Mouse (Mus musculus) ovary, adult 18-20 months (tissue): ENCODE measurements around the gene Nf2.
A peak's percentile ranks its signal among the peaks of the same experiment; 100 is the strongest.

Source experiments
- DNase-seq: peaks from one replicate; pipeline ENCODE4 v3.0.0; 2022; ENCODE audit warnings: low spot score, mixed read lengths

Nf2 gene

DNA sequence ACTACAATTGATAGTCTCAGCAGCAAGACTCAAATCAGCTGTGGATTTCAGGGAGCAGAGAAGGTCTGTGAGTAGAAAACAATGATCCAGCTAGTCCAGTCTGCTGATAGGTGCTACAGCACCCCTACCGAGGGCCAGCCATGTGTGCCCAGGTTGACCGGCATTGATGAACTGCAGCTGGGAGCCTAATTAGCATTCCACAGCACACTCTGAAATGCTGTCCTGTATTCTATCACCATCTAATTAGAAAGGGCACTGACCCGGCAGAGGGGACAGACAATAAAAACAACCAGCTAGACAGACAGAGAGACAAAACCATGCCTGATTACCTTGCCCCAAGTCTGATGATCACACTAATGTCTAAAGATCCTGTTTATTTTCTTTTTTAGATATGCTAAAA lies 56.3 kb downstream of the Nf2 start:
- no peak for DNase-seq

DNA sequence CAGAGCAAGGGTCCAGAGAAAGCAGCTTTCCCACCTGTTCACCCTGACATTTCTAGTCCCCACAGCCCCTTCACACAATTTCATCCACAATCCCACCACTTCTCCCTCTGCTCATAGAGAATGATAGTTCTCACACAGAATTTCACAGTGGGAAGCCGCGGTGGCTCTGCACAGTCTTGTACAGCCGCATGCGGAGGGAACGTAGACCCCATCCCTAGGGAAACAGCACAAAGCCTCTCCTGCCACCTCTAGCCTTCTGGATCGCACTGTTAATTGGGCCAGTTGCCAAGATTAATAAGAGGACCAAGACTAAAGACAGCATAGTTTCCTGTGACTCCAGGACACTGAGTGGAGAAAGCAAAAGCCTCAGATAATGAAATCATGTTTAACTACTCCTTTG lies 57.8 kb downstream of the Nf2 start:
- DNase-seq: no peak

DNA sequence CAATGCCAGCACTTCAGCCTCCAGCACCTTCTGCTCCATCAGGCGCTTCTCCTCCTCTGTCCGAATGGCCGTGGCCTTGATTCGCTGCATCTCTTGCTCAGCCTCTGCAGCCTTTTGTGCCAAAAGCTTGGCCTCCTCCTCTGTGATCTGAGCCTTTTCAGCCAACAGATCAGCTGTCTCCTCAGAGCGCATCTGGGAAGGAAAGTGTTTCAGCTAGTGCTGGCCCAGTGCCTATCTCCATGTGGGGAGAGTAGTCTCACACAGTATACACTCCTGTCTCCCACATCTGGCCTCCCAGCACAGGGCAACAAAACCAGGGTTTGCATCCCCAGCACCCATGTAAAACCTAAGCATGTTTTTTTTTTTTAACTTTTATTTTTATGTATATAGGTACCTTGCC lies 59.6 kb downstream of the Nf2 start:
- peak; percentile 32 for DNase-seq

DNA sequence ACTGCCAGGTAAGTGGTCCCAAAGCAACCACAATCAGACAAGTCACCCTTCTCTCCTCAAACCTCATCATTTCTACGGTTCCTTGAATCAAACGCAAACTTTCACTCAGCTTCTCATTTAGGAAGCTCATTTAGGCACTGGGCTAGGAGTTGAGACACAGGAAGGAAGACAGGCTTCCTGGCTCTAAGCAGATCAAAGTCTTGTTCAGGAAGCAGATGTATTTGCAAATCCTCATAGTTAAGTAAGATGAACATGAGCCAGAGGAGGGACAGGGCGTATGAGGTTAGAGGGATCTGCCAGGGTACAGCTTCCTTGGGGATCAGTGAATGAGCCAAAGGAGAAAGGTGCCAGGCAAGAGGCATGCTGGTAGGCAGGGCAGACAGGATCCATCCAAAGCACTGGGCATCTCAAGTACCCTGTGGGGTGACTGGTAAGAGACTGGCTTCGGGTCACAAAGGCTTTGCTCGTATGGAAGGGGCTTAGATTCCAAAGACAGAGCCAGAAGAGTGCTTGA lies 64.7 kb downstream of the Nf2 start:
- no peak for DNase-seq

DNA sequence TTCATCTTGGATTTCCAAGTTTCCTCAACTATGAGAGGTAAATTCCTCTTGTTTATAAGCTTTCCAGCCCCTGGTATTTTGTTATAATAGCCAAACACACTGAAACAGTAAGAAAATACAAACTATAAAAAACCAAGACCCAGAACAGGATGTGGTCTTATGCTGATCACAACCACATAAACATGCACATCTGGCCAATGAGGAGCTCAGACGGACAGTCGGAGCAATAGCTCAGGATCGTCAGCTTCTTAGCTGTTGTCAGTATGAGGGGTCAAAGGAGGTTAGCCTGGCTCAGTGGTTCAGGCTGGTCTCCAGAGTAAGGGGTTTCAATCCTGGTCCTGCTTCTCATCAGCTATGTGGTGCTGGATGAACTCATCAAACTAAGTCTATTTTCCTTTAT lies 66.2 kb downstream of the Nf2 start:
- DNase-seq: no peak

DNA sequence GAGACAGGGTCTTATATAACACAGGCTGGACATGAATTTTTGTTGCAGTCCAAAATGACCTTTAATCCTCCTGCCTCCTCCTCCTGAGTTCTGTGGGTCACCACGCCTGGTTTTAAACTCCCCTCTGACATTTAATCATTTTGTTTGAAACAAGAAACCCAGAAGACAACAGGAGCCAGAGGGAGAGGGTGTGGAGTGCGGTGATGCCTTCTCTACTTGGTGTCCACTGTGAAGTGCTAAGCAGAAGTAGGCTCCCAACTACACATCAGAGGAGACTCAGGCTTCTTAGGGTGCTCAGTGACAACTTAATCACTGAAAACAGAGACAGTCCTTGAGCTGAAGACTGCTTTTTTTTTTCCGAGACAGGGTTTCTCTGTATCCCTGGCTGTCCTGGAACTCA lies 68.4 kb downstream of the Nf2 start:
- DNase-seq: no peak

DNA sequence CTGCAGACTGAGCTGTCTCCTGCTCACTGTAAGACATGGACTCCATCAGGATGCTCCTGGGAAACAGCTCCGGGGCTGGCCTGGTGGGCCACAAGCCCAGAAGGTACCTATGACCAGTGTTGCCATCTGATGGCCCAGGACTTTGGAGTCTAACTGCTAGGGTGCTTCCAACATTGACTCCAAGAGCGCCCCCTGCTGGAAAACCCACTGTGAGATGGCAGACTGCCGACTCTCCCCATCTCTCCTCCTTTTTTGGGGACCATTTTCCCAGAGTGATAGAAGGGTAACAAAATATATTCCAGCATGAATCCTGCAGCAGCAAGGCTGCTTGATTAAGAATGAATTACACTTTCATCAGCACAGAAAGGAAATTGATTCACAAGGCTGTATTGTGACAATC lies 76.4 kb downstream of the Nf2 start:
- DNase-seq: no peak

DNA sequence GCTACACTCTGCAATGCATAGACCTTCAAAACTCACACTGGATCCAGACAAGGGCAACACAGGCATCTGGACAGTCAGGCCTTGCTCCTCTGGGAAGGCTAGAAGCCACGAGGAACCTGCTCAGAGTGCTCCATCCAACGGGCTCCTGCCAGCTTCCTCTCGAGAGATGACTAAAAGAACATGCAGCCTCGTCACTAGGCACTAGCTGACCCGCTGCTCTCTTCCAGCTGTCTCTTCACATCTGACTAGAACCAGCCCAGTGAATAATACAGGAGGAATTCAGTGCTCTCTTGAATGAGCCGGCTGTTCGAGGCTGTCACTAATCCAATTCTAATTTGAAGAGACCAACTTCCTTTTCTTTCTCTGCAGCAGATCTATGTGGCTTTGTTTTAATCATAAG lies 77.6 kb downstream of the Nf2 start:
- no peak for DNase-seq

DNA sequence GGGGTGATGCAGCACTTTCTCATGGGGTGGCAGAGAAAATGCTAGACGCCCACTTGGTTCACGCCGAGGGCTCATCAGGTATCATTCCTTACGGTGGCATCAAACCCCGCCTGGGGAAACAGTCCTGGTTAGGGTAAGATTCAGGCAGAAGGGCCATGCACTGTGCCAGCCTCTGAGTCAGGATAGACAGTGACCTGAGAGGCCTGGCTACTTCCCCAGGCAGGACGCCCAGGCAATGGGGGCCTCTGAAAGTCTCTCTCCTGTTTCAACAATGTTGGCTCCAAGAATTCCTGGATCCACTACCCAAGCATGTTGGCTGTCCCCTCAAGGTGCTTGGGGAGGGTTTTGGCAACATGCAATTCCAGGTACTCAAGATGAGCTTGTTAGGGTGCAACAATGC lies 79.5 kb downstream of the Nf2 start:
- DNase-seq: no peak

DNA sequence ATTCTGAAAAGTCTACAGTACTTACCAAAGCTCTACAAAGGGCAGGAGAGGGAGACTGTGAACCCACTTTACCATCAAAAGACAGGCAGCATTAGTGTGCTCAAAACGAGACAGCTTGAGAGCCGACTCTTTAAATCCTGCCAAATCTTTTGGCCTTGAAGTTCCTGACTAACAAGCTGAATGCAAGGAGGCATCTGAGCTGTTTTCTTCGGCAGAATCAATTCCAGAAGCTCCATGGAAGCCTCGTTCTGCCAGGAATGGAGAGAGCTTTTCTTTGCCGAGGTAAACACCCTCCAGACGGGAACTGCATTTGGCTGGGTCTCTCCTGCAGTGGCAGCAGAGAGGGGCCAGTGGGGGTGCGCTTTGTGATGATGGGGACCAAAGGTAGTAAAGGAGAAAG lies 80.0 kb downstream of the Nf2 start:
- DNase-seq: no peak

DNA sequence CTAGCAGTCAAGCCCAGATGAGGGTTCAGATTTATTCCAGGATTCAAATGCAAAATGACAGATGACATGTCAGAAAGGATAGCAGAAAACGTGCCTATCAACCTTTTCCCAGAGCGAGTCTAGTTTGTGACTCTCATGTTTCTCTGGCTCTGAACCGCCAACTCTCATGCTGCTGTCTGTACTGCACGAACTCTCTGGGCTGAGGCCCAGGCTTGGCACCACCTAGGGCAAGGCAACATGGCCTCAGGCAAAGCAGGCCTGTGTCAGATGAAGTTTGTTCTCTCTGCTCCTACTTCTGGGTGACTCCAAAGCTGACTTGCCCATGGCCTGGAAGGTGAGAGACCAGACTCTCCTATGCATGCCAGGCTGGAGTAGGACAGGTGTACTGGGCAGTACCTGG lies 80.9 kb downstream of the Nf2 start:
- no peak for DNase-seq

DNA sequence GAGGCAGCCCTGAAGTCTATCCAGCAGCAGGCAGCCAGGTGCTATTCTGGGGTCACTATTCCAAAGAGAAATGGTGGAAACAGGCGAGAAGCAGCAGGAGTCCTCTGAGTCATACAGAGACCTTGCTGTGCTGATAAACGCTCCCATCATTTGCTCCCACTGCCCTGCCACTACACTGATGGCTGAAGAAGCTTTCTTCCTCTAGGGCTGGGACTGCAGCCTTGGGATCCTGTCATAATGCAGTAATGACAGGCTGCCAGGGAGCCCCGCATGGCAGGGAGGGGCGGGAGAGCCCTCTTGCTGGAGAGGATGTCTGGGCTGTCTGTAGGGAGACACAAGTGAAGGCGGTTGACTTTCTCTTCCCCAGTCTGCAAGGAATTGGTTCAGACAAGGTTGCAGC lies 84.9 kb downstream of the Nf2 start:
- no peak for DNase-seq

DNA sequence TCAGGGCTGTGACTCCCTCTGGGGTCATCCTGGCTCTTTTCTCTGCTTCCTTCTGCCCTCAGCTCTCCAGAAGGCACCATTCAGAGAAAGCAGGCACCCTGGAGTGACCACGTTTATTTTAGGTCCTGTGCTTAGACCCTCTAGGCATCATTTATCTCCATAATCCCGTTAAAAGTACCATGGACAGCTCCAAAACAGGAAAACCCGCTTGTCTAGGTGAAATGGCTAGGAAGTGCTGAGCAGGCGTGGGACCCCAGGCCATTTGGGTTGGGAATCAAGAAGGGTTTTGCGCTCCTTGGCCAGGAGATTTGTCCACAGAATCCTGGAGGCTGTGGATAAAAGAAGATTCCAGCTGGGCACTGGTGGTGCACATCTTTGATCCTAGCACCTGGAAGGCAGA lies 85.7 kb downstream of the Nf2 start:
- no peak for DNase-seq

DNA sequence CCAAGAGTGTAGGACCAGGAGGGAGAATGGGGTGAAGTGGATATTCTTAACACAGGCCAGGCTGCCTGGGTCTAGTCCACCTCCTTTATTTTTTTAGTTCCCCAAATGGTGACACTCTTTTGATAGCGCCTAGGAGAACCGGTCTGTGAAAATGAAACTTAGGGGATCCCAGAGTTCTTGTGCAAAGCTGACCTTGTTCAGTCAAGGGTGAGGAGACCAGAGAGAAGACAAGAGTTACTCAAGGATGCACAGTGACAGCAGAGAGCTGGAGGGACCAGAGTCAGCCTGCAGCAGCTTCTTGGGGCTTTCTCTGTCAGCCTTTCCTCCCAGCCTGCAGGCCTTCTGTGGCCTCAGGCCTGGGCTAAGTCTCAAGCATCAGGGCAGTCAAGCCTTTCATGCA lies 86.8 kb downstream of the Nf2 start:
- no peak for DNase-seq

DNA sequence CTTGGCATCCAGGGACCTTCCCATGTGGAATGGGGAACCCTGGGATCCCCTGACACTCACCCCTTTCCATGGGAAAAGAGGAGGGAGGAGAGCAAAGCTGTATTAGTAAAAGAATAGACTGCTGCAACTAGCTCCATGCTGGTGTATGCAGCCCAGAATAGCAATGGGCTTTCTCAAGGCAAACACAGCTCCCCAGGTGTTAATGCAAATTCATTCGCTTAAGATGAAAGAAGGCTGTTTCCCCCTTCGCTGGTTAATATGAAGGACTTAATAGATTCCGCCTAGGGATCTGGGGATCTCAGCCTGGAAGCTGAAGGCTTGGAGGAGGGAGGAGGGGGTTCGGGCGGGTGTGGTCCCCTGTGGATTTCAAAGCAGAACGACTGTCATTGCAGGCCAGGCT lies 87.3 kb downstream of the Nf2 start:
- DNase-seq: no peak

DNA sequence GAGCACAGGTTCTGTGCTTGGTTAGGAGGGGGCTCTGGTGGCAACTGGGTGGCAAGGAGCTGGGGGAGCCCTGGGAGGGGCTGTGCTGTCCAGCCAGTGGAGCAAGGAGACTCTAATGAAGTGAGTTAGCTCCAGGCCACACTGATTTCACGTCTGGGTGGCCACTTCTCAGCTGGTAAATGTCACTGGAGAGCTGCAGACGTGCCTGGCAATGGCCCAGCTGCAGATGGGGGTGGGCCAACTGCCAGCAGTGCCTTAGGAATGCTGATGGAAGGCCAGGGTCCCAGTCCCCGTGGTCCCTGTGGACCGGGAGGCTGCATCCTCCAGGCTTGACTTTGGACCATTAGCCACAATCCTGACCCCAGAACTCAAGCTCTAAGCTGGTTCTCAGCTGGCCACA lies 88.9 kb downstream of the Nf2 start:
- no peak for DNase-seq

DNA sequence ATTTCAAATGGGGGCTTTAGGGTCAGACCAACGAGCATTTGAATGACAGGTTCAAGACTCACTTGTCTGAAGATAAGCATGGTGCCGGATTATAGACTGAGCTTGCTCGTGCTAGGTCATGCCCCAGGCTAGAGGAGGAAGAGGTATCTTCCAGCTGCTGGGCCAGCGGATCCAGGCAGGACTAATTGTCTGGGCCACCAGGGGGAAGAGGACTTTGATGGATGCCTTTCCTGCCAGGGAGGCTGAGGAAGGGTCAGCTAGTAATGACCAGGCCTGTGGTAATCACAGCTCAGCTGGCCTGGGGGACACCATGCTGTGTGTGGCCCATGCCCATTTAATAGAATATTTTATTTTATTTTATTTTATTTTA lies 91.6 kb downstream of the Nf2 start:
- no peak for DNase-seq

DNA sequence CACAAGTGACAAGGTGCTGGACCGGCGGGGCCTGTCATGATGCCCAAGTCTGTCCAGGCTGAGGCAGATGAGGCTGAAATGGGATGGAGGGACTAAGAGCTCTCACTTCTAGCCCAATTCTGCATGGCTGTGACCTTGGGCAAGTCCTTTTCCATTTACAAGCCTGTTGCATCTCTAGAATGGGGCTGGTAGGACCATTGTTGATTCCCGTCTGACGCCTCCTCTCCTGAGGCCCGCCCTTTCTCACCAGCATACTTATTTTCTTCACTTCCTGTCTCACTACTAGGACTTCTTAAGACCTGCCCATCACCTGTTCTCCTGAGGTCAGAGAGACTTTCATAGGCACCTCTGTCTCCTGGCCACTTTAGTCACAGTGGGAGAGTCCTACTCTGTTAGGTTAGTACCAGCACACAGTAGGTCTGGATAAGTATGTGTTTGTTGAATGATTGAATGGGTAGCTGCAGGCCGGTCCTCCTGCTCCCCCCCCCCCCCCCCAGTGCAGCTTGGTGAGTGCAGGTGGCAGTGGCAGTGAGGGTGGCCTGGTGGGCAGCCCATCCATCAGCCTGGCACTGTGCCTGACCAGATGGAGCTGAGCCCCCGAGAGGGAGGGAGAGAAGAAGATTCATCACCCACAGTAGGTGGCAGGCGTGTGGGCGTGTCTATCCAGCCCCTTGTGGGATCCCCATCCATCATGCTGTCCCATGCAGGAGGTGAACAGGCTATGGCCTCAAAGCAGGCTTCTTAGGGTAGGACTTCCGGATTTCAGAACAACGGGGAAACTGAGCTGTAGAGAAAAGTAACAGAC lies 92.2 kb downstream of the Nf2 start:
- no peak for DNase-seq

DNA sequence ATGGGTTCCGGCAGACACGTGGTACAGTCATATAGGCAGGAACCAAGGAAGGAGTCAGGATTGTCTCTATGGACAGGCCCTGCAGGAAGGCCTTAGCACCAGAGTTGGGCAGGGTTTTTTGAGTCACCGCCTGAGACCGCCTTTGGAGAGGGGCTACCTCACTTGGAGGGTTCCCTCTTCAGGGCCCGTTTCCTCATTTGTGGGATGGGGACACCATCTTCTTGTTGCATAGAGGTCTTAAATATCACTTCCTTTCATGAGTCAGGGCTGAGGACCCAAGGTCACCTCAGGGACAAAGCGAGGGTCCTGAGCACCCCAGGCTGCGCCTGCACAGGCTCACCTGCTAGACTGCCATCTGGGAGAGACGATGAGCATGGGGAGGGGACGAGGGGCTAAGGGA lies 92.9 kb downstream of the Nf2 start:
- no peak for DNase-seq

DNA sequence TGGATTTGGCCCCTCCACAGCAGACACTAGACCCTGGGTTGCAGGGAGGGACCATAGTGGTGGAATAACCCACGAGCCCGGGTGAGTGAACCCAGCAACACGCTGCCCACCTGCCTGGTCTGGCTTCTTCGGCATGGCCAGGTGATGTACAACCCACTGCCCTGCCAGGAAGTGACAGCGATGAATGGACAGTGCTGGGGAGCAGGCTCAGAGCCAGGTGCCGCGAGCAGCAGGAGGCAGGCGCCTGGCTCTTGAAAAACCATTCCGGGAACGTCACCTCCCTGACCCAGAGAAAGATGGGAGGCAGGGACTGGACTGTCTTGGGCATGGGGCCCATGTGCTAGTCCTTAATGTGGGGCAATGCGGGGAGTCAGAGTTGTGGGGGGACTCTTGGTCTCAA lies 94.5 kb downstream of the Nf2 start:
- DNase-seq: no peak

DNA sequence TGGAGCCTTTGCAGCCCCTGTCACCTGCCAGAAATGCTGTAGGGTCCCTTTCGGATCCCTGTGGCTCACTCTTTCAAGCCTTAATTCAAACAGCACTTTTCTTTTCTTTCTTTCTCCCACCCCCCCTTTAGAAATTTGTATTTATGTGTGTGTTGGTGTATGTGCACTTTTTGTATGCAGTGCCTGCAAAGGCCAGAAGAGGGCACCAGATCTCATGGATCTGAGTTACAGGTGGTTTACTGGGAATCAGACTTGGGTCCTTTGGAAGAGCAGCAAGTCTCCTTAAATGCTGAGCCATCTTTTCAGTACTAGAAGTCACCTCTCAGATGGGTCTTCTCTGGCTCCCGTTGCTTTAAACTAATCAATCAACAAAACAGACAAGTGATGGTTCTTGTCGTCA lies 95.3 kb downstream of the Nf2 start:
- no peak for DNase-seq

DNA sequence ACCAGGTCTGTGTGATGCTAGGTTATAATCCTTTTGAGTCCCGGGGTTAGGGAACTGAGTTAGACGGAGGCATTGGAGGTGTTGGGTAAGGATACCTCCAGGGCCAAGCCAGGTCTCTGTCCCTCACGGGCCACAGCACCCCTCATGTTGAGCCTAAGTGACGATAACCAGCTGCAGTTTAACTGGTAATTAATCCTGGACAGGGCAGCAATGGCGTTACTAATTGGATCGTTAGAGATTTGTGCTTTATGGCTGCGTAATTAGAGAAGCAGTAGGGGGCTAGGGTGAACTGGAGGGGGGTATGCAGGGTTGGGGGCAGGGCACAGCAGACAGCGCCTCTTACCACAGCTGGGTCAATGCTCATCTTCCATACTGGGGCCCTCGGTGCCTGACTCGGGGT lies 96.5 kb downstream of the Nf2 start:
- no peak for DNase-seq

DNA sequence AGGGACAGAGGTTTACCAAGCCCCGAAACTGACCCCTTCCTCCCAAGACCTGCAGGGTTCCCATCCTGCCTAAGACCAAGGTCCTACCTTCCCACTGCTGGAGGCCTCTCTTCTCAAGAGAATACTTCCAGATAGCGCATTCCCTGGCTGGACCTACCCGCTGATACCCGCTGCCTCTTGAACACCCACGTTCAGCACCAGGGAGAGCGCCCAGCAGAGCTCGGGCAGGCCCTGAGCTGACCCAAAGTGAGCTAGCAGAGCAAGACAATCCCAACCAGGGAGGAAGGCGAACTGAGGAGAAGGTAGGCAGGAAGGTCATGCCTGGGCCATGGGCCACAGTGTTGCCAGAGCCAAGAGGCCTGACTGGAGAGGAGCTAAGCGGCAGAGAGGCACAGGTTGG lies 99.1 kb downstream of the Nf2 start:
- DNase-seq: peak; percentile 56

DNA sequence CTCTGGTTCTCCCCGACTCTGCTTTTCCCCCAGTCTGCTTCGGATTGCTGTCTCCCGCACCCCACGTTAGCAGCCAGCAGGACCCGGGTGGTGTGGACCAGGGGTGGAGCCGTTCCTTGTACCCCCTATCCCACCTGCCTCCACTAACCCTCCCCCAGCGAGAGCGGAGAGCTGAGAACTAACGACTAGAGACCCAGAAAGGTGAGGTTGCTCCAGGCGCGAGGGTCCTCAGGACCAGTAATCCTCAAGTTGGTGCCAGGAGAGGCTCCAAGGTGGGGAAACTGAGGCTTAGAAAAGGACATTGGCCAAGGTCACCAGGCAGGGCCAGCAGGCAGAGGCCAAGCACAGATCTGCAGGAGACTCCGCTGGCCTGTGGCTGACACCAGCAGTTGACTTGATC lies 102.1 kb downstream of the Nf2 start:
- no peak for DNase-seq

DNA sequence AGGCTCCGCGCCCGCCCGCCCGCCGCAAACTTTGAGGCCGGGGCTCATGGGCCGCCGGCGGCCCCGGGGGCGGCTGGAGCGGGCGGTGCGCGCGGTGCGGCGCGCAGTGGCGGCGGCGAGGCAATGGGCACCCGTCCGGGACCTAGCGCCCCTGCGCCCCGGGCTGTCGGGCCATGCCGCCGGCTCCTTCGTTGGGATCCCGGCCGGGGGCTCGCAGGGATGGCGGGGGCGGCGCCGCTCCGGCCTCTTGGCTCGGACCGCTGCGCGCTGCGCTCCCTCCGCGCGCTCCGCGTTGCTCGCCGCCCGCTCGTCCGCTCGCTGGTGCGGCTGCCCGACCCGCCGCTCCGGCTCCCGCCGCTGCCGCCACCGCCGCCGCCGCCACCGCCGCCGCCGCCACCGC lies 102.6 kb downstream of the Nf2 start, which contains the start of gene Cabp7:
Gene Cabp7, minus strand, starts transcription at position 46 of the 400 bp plus-strand sequence.
- no peak for DNase-seq
